21 mouse cellular contexts compared by ENCODE assay signal in the genomic region with DNA sequence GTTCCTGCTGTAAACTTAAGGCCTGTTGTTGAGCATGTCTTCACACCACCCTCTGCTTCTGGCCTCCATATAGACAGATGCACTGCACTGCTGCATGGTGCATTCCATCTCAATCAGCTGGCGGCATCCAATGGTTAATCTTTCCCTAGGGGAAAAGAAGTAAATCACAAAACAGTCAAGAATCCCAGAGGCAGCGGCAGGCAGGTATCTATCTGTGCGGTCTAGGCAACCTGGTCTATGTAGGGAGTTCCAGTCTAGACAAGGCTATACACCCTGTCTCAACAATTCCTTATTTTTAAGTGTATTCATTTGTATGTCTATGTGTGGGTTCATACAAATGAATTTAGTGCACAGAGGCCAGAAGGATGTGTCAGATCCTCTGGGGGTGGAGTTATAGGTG. TPM values are rescaled to one million over a fixed set of nuclear protein-coding genes. Genes with fewer than 3 reads are reported as not detected.
A peak's percentile ranks its signal among the peaks of the same experiment; 100 is the strongest.
DNase-seq lines count a peak whose midpoint lies in the region; ATAC-seq lines count a peak whose summit lies in the region.
"Had no signal": no experiment of that assay in that cellular context is flagged by ENCODE, and none has a peak within 500 bp of the region (broad histone marks: within the 10 kb centered on the region; RNA-seq: fewer than 3 reads in every experiment).

No protein-coding gene starts in this region.

- no peak overlapping the region for H3K4me3 ChIP-seq in embryonic facial prominence, embryonic 14.5 days (ENCODE audit: low read depth, low read length)
- H3K4me3 ChIP-seq in embryonic facial prominence, embryonic 10.5 days: no peak overlapping the region
- H3K4me3 ChIP-seq in midbrain, embryonic 11.5 days (ENCODE audit: low read depth, low read length): no peak overlapping the region
- H3K4me3 ChIP-seq in midbrain, embryonic 15.5 days: no peak overlapping the region

- H3K27me3 ChIP-seq in embryonic facial prominence, embryonic 14.5 days (replicated peaks; ENCODE audit: control insufficient read depth, insufficient read depth, low read length): no peaks in the 10 kb centered on the region
- no peaks in the 10 kb centered on the region for H3K27me3 ChIP-seq in embryonic facial prominence, embryonic 10.5 days (replicated peaks; ENCODE audit: low read depth, poor library complexity, severe bottlenecking)
- no peaks in the 10 kb centered on the region for H3K27me3 ChIP-seq in midbrain, embryonic 11.5 days (ENCODE audit: control insufficient read depth, insufficient read depth, low read length)
- H3K27me3 ChIP-seq in midbrain, embryonic 15.5 days (replicated peaks): no peaks in the 10 kb centered on the region
- H3K27me3 ChIP-seq: CH12.LX, Patski had no signal

- peak; percentile 20; the same call in 1 of the 2 replicates for ATAC-seq in embryonic facial prominence, embryonic 14.5 days (ENCODE audit: low read depth)
- no peak for ATAC-seq in midbrain, embryonic 11.5 days (ENCODE audit: low FRiP score)
- no peak for ATAC-seq in midbrain, embryonic 15.5 days (replicated peaks)
- ATAC-seq: activated CD4-positive, CD25-positive, alpha-beta regulatory T cell, adult 4 months; CD4-positive, CD25-positive, alpha-beta regulatory T cell, adult 4 months; Patski had no signal

- H3K27ac ChIP-seq in embryonic facial prominence, embryonic 14.5 days (replicated peaks; ENCODE audit: low read depth, low read length): no peak overlapping the region
- no peak overlapping the region for H3K27ac ChIP-seq in embryonic facial prominence, embryonic 10.5 days (replicated peaks)
- H3K27ac ChIP-seq in midbrain, embryonic 11.5 days (ENCODE audit: low read depth, low read length): no peak overlapping the region
- H3K27ac ChIP-seq in midbrain, embryonic 15.5 days: no peak overlapping the region

- no peak overlapping the region for H3K9ac ChIP-seq in embryonic facial prominence, embryonic 14.5 days (ENCODE audit: low read depth, low read length)
- no peak overlapping the region for H3K9ac ChIP-seq in midbrain, embryonic 11.5 days (ENCODE audit: low read length)
- no peak overlapping the region for H3K9ac ChIP-seq in midbrain, embryonic 15.5 days

- H3K4me2 ChIP-seq in embryonic facial prominence, embryonic 14.5 days (ENCODE audit: low read depth, low read length): no peak overlapping the region
- H3K4me2 ChIP-seq in midbrain, embryonic 11.5 days: no peak overlapping the region
- H3K4me2 ChIP-seq in midbrain, embryonic 15.5 days: no peak overlapping the region

- WGBS in embryonic facial prominence, embryonic 14.5 days: 85% methylated on average over 3 of the region's 3 CpGs
- 94% methylated on average over 3 of the region's 3 CpGs for WGBS in embryonic facial prominence, embryonic 10.5 days
- 91% methylated on average over 3 of the region's 3 CpGs for WGBS in midbrain, embryonic 11.5 days
- 95% methylated on average over 3 of the region's 3 CpGs for WGBS in midbrain, embryonic 15.5 days

- H3K4me1 ChIP-seq in embryonic facial prominence, embryonic 14.5 days (ENCODE audit: control insufficient read depth, insufficient read depth, low read length): no peaks in the 10 kb centered on the region
- no peaks in the 10 kb centered on the region for H3K4me1 ChIP-seq in embryonic facial prominence, embryonic 10.5 days
- no peaks in the 10 kb centered on the region for H3K4me1 ChIP-seq in midbrain, embryonic 11.5 days (ENCODE audit: control insufficient read depth, insufficient read depth, low read length)
- no peaks in the 10 kb centered on the region for H3K4me1 ChIP-seq in midbrain, embryonic 15.5 days

- no peak for DNase-seq in embryonic facial prominence, embryonic 14.5 days (ENCODE audit: low spot score)
- DNase-seq in embryonic facial prominence, embryonic 10.5 days (ENCODE audit: low spot score): no peak
- peak; percentile 78 for DNase-seq in heart, adult 11 months
- DNase-seq in heart, postnatal 14 days: no peak
- peak; percentile 54 for DNase-seq in midbrain, embryonic 11.5 days (ENCODE audit: low spot score, missing footprints)
- DNase-seq: adrenal gland, adult 2 months; adrenal gland, adult 8-10 months; adrenal gland, postnatal 10 days; adrenal gland, postnatal 14 days; adrenal gland, postnatal 25 days; adrenal gland, postnatal 36 days; B cell, adult 2 months; cerebellum, adult 11 months; cerebellum, adult 11-12 months; cerebellum, adult 18-20 months had no signal

- H3K36me3 ChIP-seq in embryonic facial prominence, embryonic 14.5 days (ENCODE audit: control insufficient read depth, insufficient read depth, low read length): peaks cover 74% of the 10 kb centered on the region
- H3K36me3 ChIP-seq in embryonic facial prominence, embryonic 10.5 days (replicated peaks): peaks cover 82% of the 10 kb centered on the region
- peaks cover 14% of the 10 kb centered on the region; the same call in 1 of the 2 replicates for H3K36me3 ChIP-seq in midbrain, embryonic 11.5 days (ENCODE audit: control insufficient read depth, insufficient read depth, low read length)
- peaks cover 36% of the 10 kb centered on the region for H3K36me3 ChIP-seq in midbrain, embryonic 15.5 days (replicated peaks)

- intact Hi-C loops in heart, postnatal 14 days (cut with DNase I): no loop called here

- H3K9me3 ChIP-seq in embryonic facial prominence, embryonic 14.5 days (ENCODE audit: control insufficient read depth, low read length): no peaks in the 10 kb centered on the region
- no peaks in the 10 kb centered on the region for H3K9me3 ChIP-seq in embryonic facial prominence, embryonic 10.5 days
- H3K9me3 ChIP-seq in midbrain, embryonic 11.5 days (ENCODE audit: control insufficient read depth, low read length): no peaks in the 10 kb centered on the region
- H3K9me3 ChIP-seq in midbrain, embryonic 15.5 days: no peaks in the 10 kb centered on the region
- H3K9me3 ChIP-seq: G1E had no signal

RNA-seq across cellular contexts. Expression of gene Ivns1abp, which starts 24.2 kb away (rescaled TPM):
- 221 and 236 TPM in 2 replicates for polyA plus RNA-seq in embryonic facial prominence, embryonic 14.5 days (2014; fragmentation: Nextera tagmentation; extraction: Ambion mirVana)
- 402 and 404 TPM in 2 replicates for polyA plus RNA-seq in embryonic facial prominence, embryonic 10.5 days (2016; fragmentation: Nextera tagmentation; extraction: Ambion mirVana)
- total RNA-seq in heart, postnatal 14 days (2021): 100 to 1,000 TPM; 450 to 452 TPM
- polyA plus RNA-seq in midbrain, embryonic 11.5 days (2014; fragmentation: Nextera tagmentation; extraction: Ambion mirVana): 434 and 473 TPM in 2 replicates
- polyA plus RNA-seq in midbrain, embryonic 15.5 days (2015; fragmentation: Nextera tagmentation; extraction: Ambion mirVana): 247 and 257 TPM in 2 replicates

RNA-seq across cellular contexts. Expression of gene Swt1, which starts 59.8 kb away (rescaled TPM):
- 20.9 and 22.3 TPM in 2 replicates for polyA plus RNA-seq in embryonic facial prominence, embryonic 14.5 days (2014; fragmentation: Nextera tagmentation; extraction: Ambion mirVana)
- polyA plus RNA-seq in embryonic facial prominence, embryonic 10.5 days (2016; fragmentation: Nextera tagmentation; extraction: Ambion mirVana): 19.8 and 21.1 TPM in 2 replicates
- 10 to 100 TPM; 10.0 to 12.1 TPM for total RNA-seq in heart, postnatal 14 days (2021)
- 23.6 and 27.8 TPM in 2 replicates for polyA plus RNA-seq in midbrain, embryonic 11.5 days (2014; fragmentation: Nextera tagmentation; extraction: Ambion mirVana)
- 13.0 and 13.9 TPM in 2 replicates for polyA plus RNA-seq in midbrain, embryonic 15.5 days (2015; fragmentation: Nextera tagmentation; extraction: Ambion mirVana)

RNA-seq across cellular contexts. Expression of gene Trmt1l, which starts 59.9 kb away (rescaled TPM):
- 35.0 and 35.3 TPM in 2 replicates for polyA plus RNA-seq in embryonic facial prominence, embryonic 14.5 days (2014; fragmentation: Nextera tagmentation; extraction: Ambion mirVana)
- polyA plus RNA-seq in embryonic facial prominence, embryonic 10.5 days (2016; fragmentation: Nextera tagmentation; extraction: Ambion mirVana): 49.8 and 50.6 TPM in 2 replicates
- 10 to 100 TPM; 19.5 to 22.7 TPM for total RNA-seq in heart, postnatal 14 days (2021)
- 54.3 and 56.7 TPM in 2 replicates for polyA plus RNA-seq in midbrain, embryonic 11.5 days (2014; fragmentation: Nextera tagmentation; extraction: Ambion mirVana)
- polyA plus RNA-seq in midbrain, embryonic 15.5 days (2015; fragmentation: Nextera tagmentation; extraction: Ambion mirVana): 46.6 and 48.3 TPM in 2 replicates

Comparison
In these comparisons a context has a peak if more than half of its experiments do, and no peak if none do; other contexts are left out.
1. DNase-seq: peak in heart, adult 11 months (single experiment) and midbrain, embryonic 11.5 days (single experiment); none in embryonic facial prominence, embryonic 14.5 days (single experiment), embryonic facial prominence, embryonic 10.5 days (single experiment) and heart, postnatal 14 days (0 of 2).